Mouse (Mus musculus) monocyte, adult 5-6 weeks (primary cell): ENCODE measurements around the gene Grik3. TPM values are rescaled to one million over a fixed set of nuclear protein-coding genes. Genes with fewer than 3 reads are reported as not detected.

Experiments
- ATAC-seq: fragments of 153-309, 156-312 bp; replicated peaks from 2 replicates; pipeline ENCODE4 v1.8.0; 2017; ENCODE audit warnings: mild to moderate bottlenecking; ENCODE audit not compliant: low TSS enrichment, insufficient number of reproducible peaks, severe bottlenecking, poor library complexity, low FRiP score
- total RNA-seq: library from RNA; stranded (forward); fragments of 200-1000, 200-491, 200-594 nt; gene quantifications from 3 replicates; pipeline ENCODE4 v1.2.3, GENCODE M21; 2017

Gene Grik3
- total RNA-seq, 1 experiment from 2014 or later = not detected

- ATAC-seq = no peak
These were observed 127.4 kb downstream of the Grik3 start for GRCm38 (mm10) chr4:125617851-125618250.

GRCm38 (mm10) chr4:125618524-125619320 lies 128.2 kb downstream of the Grik3 start:
- ATAC-seq = no peak

- no peak for ATAC-seq
These were observed 134.6 kb downstream of the Grik3 start for GRCm38 (mm10) chr4:125624885-125625678.

GRCm38 (mm10) chr4:125629544-125629943 lies 139.0 kb downstream of the Grik3 start:
- no peak for ATAC-seq

GRCm38 (mm10) chr4:125635037-125635436 lies 144.5 kb downstream of the Grik3 start:
- no peak for ATAC-seq

GRCm38 (mm10) chr4:125636616-125637304 lies 146.3 kb downstream of the Grik3 start:
- no peak for ATAC-seq

- ATAC-seq = no peak
These were observed 146.9 kb downstream of the Grik3 start for GRCm38 (mm10) chr4:125637364-125637763.

GRCm38 (mm10) chr4:125640520-125640919 lies 150.0 kb downstream of the Grik3 start:
- no peak for ATAC-seq

GRCm38 (mm10) chr4:125640921-125641663 lies 150.6 kb downstream of the Grik3 start:
- ATAC-seq = no peak

GRCm38 (mm10) chr4:125644581-125645568 lies 154.4 kb downstream of the Grik3 start:
- no peak for ATAC-seq

GRCm38 (mm10) chr4:125651676-125652246 lies 161.3 kb downstream of the Grik3 start:
- no peak for ATAC-seq

- ATAC-seq = no peak
These were observed 165.5 kb downstream of the Grik3 start for GRCm38 (mm10) chr4:125656031-125656430.

- no peak for ATAC-seq
These were observed 167.9 kb downstream of the Grik3 start for GRCm38 (mm10) chr4:125658376-125658775.

- ATAC-seq = no peak
These were observed 171.5 kb downstream of the Grik3 start for GRCm38 (mm10) chr4:125661982-125662381.

GRCm38 (mm10) chr4:125663262-125663661 lies 172.8 kb downstream of the Grik3 start:
- ATAC-seq = no peak

GRCm38 (mm10) chr4:125665955-125666354 lies 175.5 kb downstream of the Grik3 start:
- ATAC-seq = no peak

GRCm38 (mm10) chr4:125682007-125682406 lies 191.5 kb downstream of the Grik3 start:
- no peak for ATAC-seq
